Mouse (Mus musculus) MEL (cell line): Measurements from ENCODE around the gene Snupn. TPM values are rescaled to one million over a fixed set of nuclear protein-coding genes. Genes with fewer than 3 reads are reported as not detected.

ENCODE experiments used
- DNase-seq: peaks from one replicate; pipeline ENCODE4 v3.0.0; 2011; ENCODE audit warnings: low read depth, low spot score
- H3K27ac ChIP-seq: 2 replicates; pipeline ENCODE4 v1.5.1; 2012; ENCODE audit warnings: low read depth, mild to moderate bottlenecking, control low read depth, low read length, moderate library complexity; ENCODE audit not compliant: control insufficient read depth
- H3K27me3 ChIP-seq, 2 experiments: fragments of 150-350 bp in 1 of 2; sonication (generic) in 1 of 2; 2 replicates each; pipeline ENCODE4 v1.6.1; 2012; ENCODE audit warnings: low read length in 2 of 2, mild to moderate bottlenecking in 2 of 2, improper control_type of control experiment in 1 of 2, moderate library complexity in 1 of 2; ENCODE audit not compliant: insufficient read depth in 2 of 2, control insufficient read depth in 1 of 2
- H3K36me3 ChIP-seq, 2 experiments: 2 replicates each; pipeline ENCODE4 v1.6.1; 2012 to 2014; ENCODE audit warnings: low read length in 2 of 2, improper control_type of control experiment in 1 of 2, inconsistent platforms in 1 of 2, mild to moderate bottlenecking in 1 of 2; ENCODE audit not compliant: insufficient read depth in 2 of 2, control insufficient read depth in 1 of 2
- H3K4me1 ChIP-seq, 2 experiments: fragments of 150-350 bp in 1 of 2; sonication (generic) in 1 of 2; 2 replicates each; pipeline ENCODE4 v1.6.1; 2012; ENCODE audit warnings: low read length in 2 of 2, improper control_type of control experiment in 1 of 2, mild to moderate bottlenecking in 1 of 2; ENCODE audit not compliant: insufficient read depth in 2 of 2, control insufficient read depth in 1 of 2
- H3K4me3 ChIP-seq, 2 experiments: fragments of 150-350 bp in 1 of 2; sonication (generic) in 1 of 2; 2 replicates each; pipeline ENCODE4 v1.5.1; 2012; ENCODE audit warnings: low read depth in 2 of 2, low read length in 2 of 2, mild to moderate bottlenecking in 2 of 2, moderate library complexity in 2 of 2, control low read depth in 1 of 2, improper control_type of control experiment in 1 of 2; ENCODE audit not compliant: control insufficient read depth in 1 of 2, insufficient read depth in 1 of 2
- H3K79me2 ChIP-seq: 2 replicates; pipeline ENCODE4 v1.6.1; 2012; ENCODE audit warnings: mild to moderate bottlenecking, low read length, moderate library complexity; ENCODE audit not compliant: control insufficient read depth, poor library complexity, insufficient read depth
- H3K9ac ChIP-seq: 2 replicates; pipeline ENCODE4 v1.6.1; 2012; ENCODE audit warnings: low read depth, mild to moderate bottlenecking, control low read depth, low read length, moderate library complexity; ENCODE audit not compliant: control insufficient read depth, poor library complexity, severe bottlenecking
- H3K9me3 ChIP-seq: fragments of 150-350 bp; sonication (generic); replicated peaks from 2 replicates; pipeline ENCODE4 v1.6.1; 2012; ENCODE audit warnings: mild to moderate bottlenecking, low read length, improper control_type of control experiment, moderate library complexity; ENCODE audit not compliant: insufficient read depth
- CHD1 ChIP-seq: IDR thresholded peaks from 2 replicates; pipeline ENCODE4 v1.6.1; 2012; ENCODE audit warnings: low read depth, mild to moderate bottlenecking, inconsistent platforms, low read length, improper control_type of control experiment
- CHD2 ChIP-seq: IDR thresholded peaks from 2 replicates; pipeline ENCODE4 v1.6.1; 2011; ENCODE audit warnings: low read length, improper control_type of control experiment
- CTCF ChIP-seq, 3 experiments: IDR thresholded peaks in 2 of 3; conservative IDR thresholded peaks in 1 of 3; 2 replicates each; pipeline ENCODE4 v1.5.1; 2011 to 2012; ENCODE audit warnings: low read length in 3 of 3, low read depth in 2 of 3, mild to moderate bottlenecking in 2 of 3, improper control_type of control experiment in 1 of 3, inconsistent platforms in 1 of 3, mixed read lengths in 1 of 3, moderate library complexity in 1 of 3; ENCODE audit not compliant: control insufficient read depth in 1 of 3, insufficient read depth in 1 of 3, poor library complexity in 1 of 3, severe bottlenecking in 1 of 3
- ELF1 ChIP-seq: IDR thresholded peaks from 2 replicates; pipeline ENCODE4 v1.6.1; 2014; ENCODE audit warnings: low read depth, mild to moderate bottlenecking, inconsistent platforms, low read length, improper control_type of control experiment, moderate library complexity
- GABPA ChIP-seq: IDR thresholded peaks from 2 replicates; pipeline ENCODE4 v1.6.1; 2012; ENCODE audit warnings: low read depth, mild to moderate bottlenecking, inconsistent platforms, low read length, improper control_type of control experiment, moderate library complexity
- GATA1 ChIP-seq: IDR thresholded peaks from 2 replicates; pipeline ENCODE4 v1.6.1; 2011; ENCODE audit warnings: low read depth, low read length, improper control_type of control experiment
- HCFC1 ChIP-seq: IDR thresholded peaks from 2 replicates; pipeline ENCODE4 v1.6.1; 2012; ENCODE audit warnings: low read depth, mild to moderate bottlenecking, inconsistent platforms, low read length, improper control_type of control experiment, moderate library complexity
- KAT2A ChIP-seq: conservative IDR thresholded peaks from 2 replicates; pipeline ENCODE4 v1.6.1; 2012; ENCODE audit warnings: low read depth, low read length, improper control_type of control experiment, inconsistent platforms
- MAFK ChIP-seq: IDR thresholded peaks from 2 replicates; pipeline ENCODE4 v1.6.1; 2011; ENCODE audit warnings: low read depth, mild to moderate bottlenecking, low read length, improper control_type of control experiment, borderline replicate concordance
- MAX ChIP-seq: IDR thresholded peaks from 2 replicates; pipeline ENCODE4 v1.6.1; 2011; ENCODE audit warnings: low read length, improper control_type of control experiment
- MXI1 ChIP-seq: IDR thresholded peaks from 2 replicates; pipeline ENCODE4 v1.6.1; 2011; ENCODE audit warnings: mild to moderate bottlenecking, low read depth, low read length, improper control_type of control experiment
- MYB ChIP-seq: IDR thresholded peaks from 2 replicates; pipeline ENCODE4 v1.6.1; 2011; ENCODE audit warnings: mild to moderate bottlenecking, low read depth, low read length, improper control_type of control experiment
- MYC ChIP-seq: IDR thresholded peaks from 2 replicates; pipeline ENCODE4 v1.6.1; 2011; ENCODE audit warnings: low read depth, mild to moderate bottlenecking, low read length, improper control_type of control experiment, moderate library complexity
- NELFE ChIP-seq: IDR thresholded peaks from 2 replicates; pipeline ENCODE4 v1.6.1; 2011; ENCODE audit warnings: low read depth, low read length, improper control_type of control experiment
- NRF1 ChIP-seq: IDR thresholded peaks from 2 replicates; pipeline ENCODE4 v1.6.1; 2014; ENCODE audit warnings: low read depth, mild to moderate bottlenecking, inconsistent platforms, low read length, improper control_type of control experiment, moderate library complexity; ENCODE audit not compliant: poor library complexity, insufficient read depth, severe bottlenecking
- POLR2A ChIP-seq, 2 experiments: IDR thresholded peaks; 2 replicates each; pipeline ENCODE4 v1.6.1; 2011 to 2012; ENCODE audit warnings: low read length in 2 of 2, mild to moderate bottlenecking in 2 of 2, control low read depth in 1 of 2, improper control_type of control experiment in 1 of 2, low read depth in 1 of 2, moderate library complexity in 1 of 2; ENCODE audit not compliant: control insufficient read depth in 1 of 2, insufficient read depth in 1 of 2, poor library complexity in 1 of 2
- POLR2AphosphoS2 ChIP-seq: IDR thresholded peaks from 2 replicates; pipeline ENCODE4 v1.6.1; 2011; ENCODE audit warnings: low read length, improper control_type of control experiment
- POLR2AphosphoS5 ChIP-seq: IDR thresholded peaks from 2 replicates; pipeline ENCODE4 v1.6.1; 2012; ENCODE audit warnings: low read depth, borderline replicate concordance, mild to moderate bottlenecking, inconsistent platforms, low read length, moderate library complexity, mixed read lengths
- RAD21 ChIP-seq: IDR thresholded peaks from 2 replicates; pipeline ENCODE4 v1.6.1; 2011; ENCODE audit warnings: mild to moderate bottlenecking, low read depth, low read length, improper control_type of control experiment
- RCOR1 ChIP-seq: IDR thresholded peaks from 2 replicates; pipeline ENCODE4 v1.6.1; 2012; ENCODE audit warnings: low read depth, mild to moderate bottlenecking, inconsistent platforms, low read length, improper control_type of control experiment
- SIN3A ChIP-seq: IDR thresholded peaks from 2 replicates; pipeline ENCODE4 v1.6.1; 2012; ENCODE audit warnings: low read length, improper control_type of control experiment, inconsistent platforms
- SMC3 ChIP-seq: IDR thresholded peaks from 2 replicates; pipeline ENCODE4 v1.6.1; 2011; ENCODE audit warnings: low read depth, low read length, improper control_type of control experiment
- TAL1 ChIP-seq: IDR thresholded peaks from 2 replicates; pipeline ENCODE4 v1.6.1; 2012; ENCODE audit warnings: mild to moderate bottlenecking, inconsistent platforms, low read length, moderate library complexity, mixed read lengths
- TBP ChIP-seq: IDR thresholded peaks from 2 replicates; pipeline ENCODE4 v1.8.0; 2011; ENCODE audit warnings: low read depth, low read length, improper control_type of control experiment
- TCF12 ChIP-seq: IDR thresholded peaks from 2 replicates; pipeline ENCODE4 v1.6.1; 2014; ENCODE audit warnings: low read depth, mild to moderate bottlenecking, inconsistent platforms, low read length, improper control_type of control experiment, moderate library complexity
- USF1 ChIP-seq: IDR thresholded peaks from 2 replicates; pipeline ENCODE4 v1.6.1; 2014; ENCODE audit warnings: low read depth, mild to moderate bottlenecking, inconsistent platforms, low read length, improper control_type of control experiment, moderate library complexity
- ZNF384 ChIP-seq: IDR thresholded peaks from 2 replicates; pipeline ENCODE4 v1.6.1; 2012; ENCODE audit warnings: low read depth, mild to moderate bottlenecking, inconsistent platforms, low read length, improper control_type of control experiment
- polyA plus RNA-seq, 2 experiments: library from polyadenylated mRNA; stranded (reverse) in 1 of 2; unstranded in 1 of 2; fragments of >175 nt in 1 of 2; fragments of >200 nt in 1 of 2; gene quantifications; 2 replicates each; pipeline versions ENCODE4 v1.2.1 to v1.2.4; 2012; ENCODE audit warnings: low replicate concordance in 2 of 2, low read depth in 1 of 2; ENCODE audit not compliant: insufficient read length in 2 of 2, insufficient read depth in 1 of 2, missing spikeins in 1 of 2
- total RNA-seq: library from RNA; depleted of rRNA; stranded (reverse); fragments of 300-350 nt; gene quantifications from 2 replicates; pipeline ENCODE4 v1.2.3, GENCODE M21; 2012

The Snupn gene
- total and polyA plus RNA-seq, 3 experiments, result 14.6 to 14.7 TPM; not detected in 1

GRCm38 (mm10) chr9:56937223-56938160, 13.2 kb upstream of the Snupn start, which contains the start of gene Imp3 (continued):
- TF ChIP-seq CHD1 (no peak; the same call in 1 of the 2 replicates), SMC3 (no peak), CHD2 (no peak), GABPA (no peak)

- H3K4me3 ChIP-seq, result peak overlapping the region; percentile 97 to 99
- H3K4me1 ChIP-seq, result peaks cover 0 to 4% of the 10 kb centered on the region in 2 experiments
- no peaks in the 10 kb centered on the region for H3K27me3 ChIP-seq
- TF ChIP-seq GABPA (no peak), POLR2A (IDR thresholded peaks at IDR 0.05; ENCODE audit: control insufficient read depth in 1 of 2, insufficient read depth in 1 of 2, low read depth in 1 of 2, low read length in 2 of 2, poor library complexity in 1 of 2) (0 out of 4 replicates have a peak, but pooled peaks of 1 of the 2 experiments have one; percentile 4), CTCF (IDR thresholded peaks at IDR 0.05 in 2 of 3, conservative IDR thresholded peaks at IDR 0.05 in 1 of 3; ENCODE audit: control insufficient read depth in 1 of 3, insufficient read depth in 1 of 3, low read depth in 2 of 3, low read length in 3 of 3, poor library complexity in 1 of 3, severe bottlenecking in 1 of 3) (no peak), NRF1 (no peak), SMC3 (no peak), MYB (no peak), RCOR1 (no peak), TCF12 (no peak), HCFC1 (no peak; the same call in 1 of the 2 replicates), POLR2AphosphoS5 (no peak), ELF1 (no peak), ZNF384 (no peak), NELFE (no peak), SIN3A (no peak; the same call in 1 of the 2 replicates), KAT2A (no peak), MAFK (no peak), MXI1 (peak; percentile 79; the same call in 1 of the 2 replicates), POLR2AphosphoS2 (no peak), CHD2 (no peak), TAL1 (no peak), RAD21 (no peak), USF1 (peak; percentile 29; the same call in 1 of the 2 replicates), TBP (no peak), MAX (peak; percentile 70), GATA1 (peak; percentile 11; the same call in 1 of the 2 replicates), MYC (peak; percentile 23; the same call in 1 of the 2 replicates)
- H3K36me3 ChIP-seq, result peaks cover 0 to 16% of the 10 kb centered on the region in 2 experiments; a peak in 1 of 4 replicates
- no peaks in the 10 kb centered on the region for H3K9me3 ChIP-seq
- peak; percentile 64 for DNase-seq
- H3K27ac ChIP-seq, result peak overlapping the region; percentile 86
- peaks cover 23% of the 10 kb centered on the region for H3K79me2 ChIP-seq
- H3K9ac ChIP-seq, result peak overlapping the region; percentile 94
Observed at GRCm38 (mm10) chr9:56938374-56938773, 12.3 kb upstream of the Snupn start.
